ENCODE assay signal across 11 mouse cellular contexts in genomic region chr13:108497768-108498167, GRCm38 (mm10). TPM values are rescaled to one million over a fixed set of nuclear protein-coding genes. Genes with fewer than 3 reads are reported as not detected.
DNase-seq lines count a peak whose midpoint lies in the region; ATAC-seq lines count a peak whose summit lies in the region.
"Had no signal": no experiment of that assay in that cellular context is flagged by ENCODE, and none has a peak within 500 bp of the region (broad histone marks: within the 10 kb centered on the region; RNA-seq: fewer than 3 reads in every experiment).

No protein-coding gene starts in this region.

- intact Hi-C loops in heart, postnatal 25 days (cut with DNase I): no loop called here

- no peaks in the 10 kb centered on the region for H3K27me3 ChIP-seq in kidney, embryonic 16.5 days (ENCODE audit: insufficient read depth, low read length)
- H3K27me3 ChIP-seq in limb, embryonic 13.5 days: no peaks in the 10 kb centered on the region
- no peaks in the 10 kb centered on the region for H3K27me3 ChIP-seq in midbrain, embryonic 14.5 days (ENCODE audit: control insufficient read depth, insufficient read depth, low read length)
- H3K27me3 ChIP-seq in forebrain, embryonic 11.5 days (ENCODE audit: control insufficient read depth, insufficient read depth, low read length): no peaks in the 10 kb centered on the region

- 57% methylated on average over 8 of the region's 8 CpGs for WGBS in kidney, embryonic 16.5 days
- WGBS in limb, embryonic 13.5 days: 51% methylated on average over 8 of the region's 8 CpGs
- WGBS in midbrain, embryonic 14.5 days: 87% methylated on average over 8 of the region's 8 CpGs
- WGBS in forebrain, embryonic 11.5 days: 83% methylated on average over 8 of the region's 8 CpGs

- H3K4me2 ChIP-seq in kidney, embryonic 16.5 days (replicated peaks; ENCODE audit: low read depth, low read length): no peak overlapping the region
- H3K4me2 ChIP-seq in limb, embryonic 13.5 days (replicated peaks): peak overlapping the region; percentile 52
- no peak overlapping the region for H3K4me2 ChIP-seq in midbrain, embryonic 14.5 days (ENCODE audit: low read length)
- no peak overlapping the region for H3K4me2 ChIP-seq in forebrain, embryonic 11.5 days (ENCODE audit: low read depth, low read length, severe bottlenecking)

- no peaks in the 10 kb centered on the region for H3K36me3 ChIP-seq in kidney, embryonic 16.5 days (ENCODE audit: insufficient read depth, low read length)
- H3K36me3 ChIP-seq in limb, embryonic 13.5 days: no peaks in the 10 kb centered on the region
- no peaks in the 10 kb centered on the region for H3K36me3 ChIP-seq in midbrain, embryonic 14.5 days (ENCODE audit: control insufficient read depth, insufficient read depth, low read length)
- no peaks in the 10 kb centered on the region for H3K36me3 ChIP-seq in forebrain, embryonic 11.5 days (ENCODE audit: control insufficient read depth, insufficient read depth, low read length)

- no peaks in the 10 kb centered on the region for H3K9me3 ChIP-seq in kidney, embryonic 16.5 days (ENCODE audit: low read length)
- H3K9me3 ChIP-seq in limb, embryonic 13.5 days: no peaks in the 10 kb centered on the region
- no peaks in the 10 kb centered on the region for H3K9me3 ChIP-seq in midbrain, embryonic 14.5 days (ENCODE audit: control insufficient read depth, low read length)
- H3K9me3 ChIP-seq in forebrain, embryonic 11.5 days (ENCODE audit: control insufficient read depth, low read length): no peaks in the 10 kb centered on the region

- no peak overlapping the region for H3K27ac ChIP-seq in kidney, embryonic 16.5 days (ENCODE audit: low read length)
- H3K27ac ChIP-seq in brown adipose tissue, adult 24 weeks (replicated peaks; ENCODE audit: low read depth, low read length): peak overlapping the region; percentile 8; the same call in 1 of the 2 replicates
- H3K27ac ChIP-seq in limb, embryonic 13.5 days: no peak overlapping the region
- no peak overlapping the region for H3K27ac ChIP-seq in midbrain, embryonic 14.5 days (replicated peaks; ENCODE audit: low read depth, low read length)
- H3K27ac ChIP-seq in forebrain, embryonic 11.5 days (ENCODE audit: low read depth, low read length): no peak overlapping the region
- H3K27ac ChIP-seq: hindbrain, postnatal 0 days had no signal

- H3K9ac ChIP-seq in kidney, embryonic 16.5 days (replicated peaks; ENCODE audit: low read length): no peak overlapping the region
- no peak overlapping the region for H3K9ac ChIP-seq in limb, embryonic 13.5 days
- H3K9ac ChIP-seq in midbrain, embryonic 14.5 days (replicated peaks; ENCODE audit: low read length): no peak overlapping the region
- no peak overlapping the region for H3K9ac ChIP-seq in forebrain, embryonic 11.5 days (ENCODE audit: low read length)

- no peak for ATAC-seq in kidney, embryonic 16.5 days (ENCODE audit: low FRiP score, low TSS enrichment)
- ATAC-seq in limb, embryonic 13.5 days (ENCODE audit: low FRiP score, low read depth): no peak
- no peak for ATAC-seq in midbrain, embryonic 14.5 days (ENCODE audit: low FRiP score, low TSS enrichment)
- no peak for ATAC-seq in forebrain, embryonic 11.5 days (replicated peaks; ENCODE audit: low FRiP score)

- peaks cover 12% of the 10 kb centered on the region; the same call in 1 of the 2 replicates for H3K4me1 ChIP-seq in kidney, embryonic 16.5 days (ENCODE audit: insufficient read depth, low read length)
- H3K4me1 ChIP-seq in brown adipose tissue, adult 24 weeks (ENCODE audit: control insufficient read depth, insufficient read depth, insufficient read length, low read length): no peaks in the 10 kb centered on the region
- H3K4me1 ChIP-seq in limb, embryonic 13.5 days: peaks cover 28% of the 10 kb centered on the region
- H3K4me1 ChIP-seq in midbrain, embryonic 14.5 days (ENCODE audit: control insufficient read depth, insufficient read depth, low read length): no peaks in the 10 kb centered on the region
- H3K4me1 ChIP-seq in forebrain, embryonic 11.5 days (replicated peaks; ENCODE audit: control insufficient read depth, insufficient read depth, low read length): no peaks in the 10 kb centered on the region

- DNase-seq in heart, adult 11 months: peak; percentile 85
- no peak for DNase-seq in heart, postnatal 25 days (ENCODE audit: low spot score)
- DNase-seq in kidney, postnatal 10 days: peak; percentile 23
- DNase-seq in midbrain, embryonic 14.5 days: no peak
- DNase-seq in forebrain, embryonic 11.5 days (ENCODE audit: low spot score): no peak
- DNase-seq: adrenal gland, postnatal 25 days; cerebellum, adult 18-20 months had no signal

- no peak overlapping the region for H3K4me3 ChIP-seq in kidney, embryonic 16.5 days (ENCODE audit: low read length)
- no peak overlapping the region for H3K4me3 ChIP-seq in brown adipose tissue, adult 24 weeks (ENCODE audit: insufficient read depth, low read depth, low read length)
- H3K4me3 ChIP-seq in limb, embryonic 13.5 days: no peak overlapping the region
- no peak overlapping the region for H3K4me3 ChIP-seq in midbrain, embryonic 14.5 days (replicated peaks; ENCODE audit: low read depth, low read length)
- H3K4me3 ChIP-seq in forebrain, embryonic 11.5 days (ENCODE audit: low read depth, low read length): no peak overlapping the region

RNA-seq across cellular contexts. Expression of gene Pde4d, which starts 48.0 kb away (rescaled TPM):
- total RNA-seq in heart, postnatal 25 days (2021): 10 to 100 TPM; 29.1 to 41.2 TPM
- polyA plus RNA-seq in kidney, embryonic 16.5 days (2015; fragmentation: Nextera tagmentation; extraction: Ambion mirVana): 11.1 and 14.4 TPM in 2 replicates
- polyA plus RNA-seq in brown adipose tissue, adult 24 weeks (2012; ENCODE audit: insufficient read depth, insufficient read length, missing spikeins): 42.7 and 56.2 TPM in 2 replicates
- 20.8 and 22.3 TPM in 2 replicates for polyA plus RNA-seq in limb, embryonic 13.5 days (2015; fragmentation: Nextera tagmentation; extraction: Ambion mirVana)
- polyA plus RNA-seq in midbrain, embryonic 14.5 days (2014; fragmentation: Nextera tagmentation; extraction: Ambion mirVana): 23.2 and 27.1 TPM in 2 replicates
- polyA plus RNA-seq in forebrain, embryonic 11.5 days (2014; fragmentation: Nextera tagmentation; extraction: Ambion mirVana): 10.5 and 11.9 TPM in 2 replicates

Comparison
In these comparisons a context has a peak if more than half of its experiments do, and no peak if none do; other contexts are left out.
1. DNase-seq: peak in heart, adult 11 months (single experiment) and kidney, postnatal 10 days (single experiment); none in heart, postnatal 25 days (single experiment), midbrain, embryonic 14.5 days (single experiment) and forebrain, embryonic 11.5 days (single experiment).